Mouse (Mus musculus) MN1 (cell line): ENCODE results near the gene Tyro3.

Source experiments
- DNase-seq: peaks from one replicate; pipeline ENCODE4 v3.0.0-alpha.2; 2016; ENCODE audit warnings: low spot score

Gene Tyro3

GRCm38 (mm10) chr2:119855310-119855850 is 57.8 kb downstream of the Tyro3 start:
- DNase-seq: no peak

GRCm38 (mm10) chr2:119857341-119857740 is 59.8 kb downstream of the Tyro3 start:
- no peak for DNase-seq

- no peak for DNase-seq
Observed at GRCm38 (mm10) chr2:119864484-119864883, 67.0 kb downstream of the Tyro3 start.
